Mouse (Mus musculus) natural killer cell, adult 2 months (primary cell): ENCODE measurements at regions not wholly inside any gene's neighbourhood (a gene's known extent, or its start where the extent isn't known, plus 50 kb on each side); places are given as distances from the start of the nearest gene placed in this dataset.
A peak's percentile ranks its signal among the peaks of the same experiment; 100 is the strongest.
"Not testable (repeated sequence)": the region's sequence is repeated elsewhere in the genome, so short reads cannot be mapped to it uniquely, and the experiment has no call there.

Experiments
- DNase-seq, 2 experiments: peaks; one replicate each; pipeline ENCODE4 v3.0.0; 2022; ENCODE audit warnings: low spot score in 2 of 2

- no peak for DNase-seq
Measured at GRCm38 (mm10) chr15:5869289-5869688, 430.3 kb upstream of the Dab2 start.

DNA sequence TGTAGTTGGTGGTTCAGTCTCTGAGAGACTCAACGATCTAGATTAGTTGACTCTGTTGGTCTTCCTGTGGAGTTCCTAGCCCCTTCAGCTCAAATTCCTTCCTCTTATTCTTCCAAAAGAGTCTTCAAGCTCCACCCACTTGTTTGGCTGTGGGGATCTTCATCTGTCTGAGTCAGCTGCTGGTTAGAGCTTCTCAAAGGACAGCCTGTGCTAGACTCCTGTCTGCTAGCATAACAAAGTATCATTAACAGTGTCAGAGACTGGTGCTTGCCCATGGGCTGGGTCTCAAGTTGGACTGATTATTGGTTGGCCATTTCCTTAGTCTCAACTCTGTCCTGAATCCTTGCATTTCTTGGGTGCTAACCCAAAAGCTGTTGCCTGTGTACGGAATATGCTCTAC lies 429.7 kb upstream of the Dab2 start:
- no peak for DNase-seq

DNA sequence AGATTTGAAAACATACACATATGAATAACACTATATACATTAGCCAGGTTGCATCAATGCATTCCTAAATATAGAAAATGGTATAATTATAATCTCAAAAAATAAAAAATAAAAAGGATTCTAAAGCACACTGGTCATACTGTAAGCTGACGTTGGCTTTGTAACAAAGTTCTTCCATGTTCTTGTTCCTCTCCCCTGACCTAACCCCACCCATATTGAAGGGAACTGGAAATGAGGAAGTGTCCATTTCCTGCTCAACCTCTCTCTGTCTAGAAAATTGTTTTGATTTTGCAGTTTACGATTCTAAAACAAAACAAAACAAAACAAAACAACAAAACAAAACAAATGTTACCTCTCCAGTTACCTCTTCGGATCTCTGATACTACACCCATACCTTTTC lies 427.5 kb upstream of the Dab2 start:
- DNase-seq, result no peak

GRCm38 (mm10) chr15:5877749-5878148 lies 421.8 kb upstream of the Dab2 start:
- DNase-seq, result no peak

DNA sequence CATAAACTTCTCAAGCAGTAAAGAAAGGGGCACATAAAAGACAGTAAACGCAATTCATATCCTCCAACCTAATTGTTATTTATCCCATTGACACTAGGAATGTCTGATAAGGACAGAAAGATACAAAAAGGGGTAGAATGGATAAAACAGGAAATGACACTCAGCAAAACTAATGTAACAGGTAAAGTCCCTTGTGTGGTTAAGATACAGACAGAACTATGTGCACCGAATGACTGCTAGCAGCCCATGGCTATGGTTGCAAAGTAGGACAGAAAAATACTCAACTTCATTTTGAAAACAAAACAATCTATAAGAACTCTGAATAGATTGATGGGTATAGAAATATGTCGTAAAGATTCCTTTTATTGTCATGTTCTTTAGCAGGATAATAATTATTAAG lies 408.4 kb upstream of the Dab2 start:
- DNase-seq, result no peak

DNA sequence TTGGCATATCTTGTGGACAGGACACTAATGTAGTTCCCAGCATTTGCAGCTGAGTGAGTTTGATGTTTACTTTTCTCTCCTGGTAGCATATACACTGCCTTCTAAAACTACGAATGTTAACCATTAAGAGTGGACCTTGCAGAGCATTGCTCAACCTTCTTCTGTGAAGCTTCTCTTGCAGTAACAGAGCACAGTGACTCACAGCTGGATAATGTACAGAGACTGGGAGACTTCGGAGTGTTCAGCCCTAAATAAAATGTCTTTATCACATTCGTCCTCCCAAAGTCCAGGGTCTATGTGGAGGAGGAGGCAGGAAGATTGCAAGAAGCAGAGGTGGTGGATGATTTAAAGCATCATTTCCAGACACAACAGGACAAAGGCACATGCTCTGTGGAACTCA lies 407.6 kb upstream of the Dab2 start:
- no peak for DNase-seq

DNA sequence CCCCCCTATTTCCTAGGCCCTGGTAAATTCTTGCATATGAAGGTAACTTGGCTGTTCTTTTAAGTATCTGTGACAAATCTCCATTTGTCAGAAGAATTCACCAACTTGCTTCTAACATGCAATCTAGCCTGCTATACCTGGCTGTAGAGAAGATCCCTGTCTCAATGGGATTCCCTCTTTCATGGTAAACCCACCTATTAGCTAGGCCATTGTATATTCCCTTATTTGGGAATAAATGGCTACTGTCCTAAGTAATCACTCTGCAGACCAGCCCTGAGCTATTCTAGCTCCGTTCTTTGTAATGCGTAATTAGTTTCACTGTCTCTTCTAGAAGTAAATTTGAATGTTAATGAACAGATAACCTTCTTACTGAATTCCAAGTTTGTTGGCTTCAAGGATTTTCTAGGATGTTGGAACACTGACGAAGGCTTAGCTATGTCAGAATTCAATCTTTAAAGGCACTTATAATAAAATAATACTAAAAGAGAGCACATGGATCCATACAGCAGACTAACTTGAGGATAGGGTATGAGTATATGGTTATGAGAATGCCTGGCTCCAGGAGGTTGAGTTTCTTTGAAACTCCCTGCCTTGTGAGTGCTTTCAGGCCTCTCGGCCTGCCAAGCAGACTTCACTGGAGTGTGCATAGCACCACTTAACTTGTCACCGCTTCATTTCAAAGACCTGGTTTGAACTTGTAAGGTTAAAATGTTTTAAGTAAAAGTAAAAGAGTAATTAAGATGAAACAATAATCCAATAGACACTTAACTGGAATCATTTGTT lies 403.7 kb upstream of the Dab2 start:
- DNase-seq, result not testable (repeated sequence)

DNA sequence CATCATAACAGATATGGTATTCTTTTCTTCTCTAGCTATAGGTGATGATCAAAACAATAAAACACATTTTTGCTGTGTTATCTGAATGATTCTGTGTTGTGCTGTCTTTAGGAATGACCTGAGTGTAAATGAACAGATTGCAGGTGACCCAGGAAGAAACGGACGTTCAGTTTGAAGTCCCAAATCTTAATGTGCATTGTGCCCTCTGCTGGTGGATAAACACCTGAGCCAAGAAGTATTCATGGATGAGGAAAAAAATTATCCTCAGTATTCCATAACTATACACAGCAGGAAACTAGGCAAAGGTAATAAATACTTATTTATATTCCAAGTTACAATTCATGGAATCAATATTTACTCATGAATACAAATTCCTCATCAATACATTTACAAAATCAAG lies 384.3 kb upstream of the Dab2 start:
- DNase-seq, result peak; percentile 2 to 23

- no peak for DNase-seq
Measured at GRCm38 (mm10) chr15:5920058-5920457, 379.5 kb upstream of the Dab2 start.

- DNase-seq, result no peak
Measured at GRCm38 (mm10) chr15:5927768-5928167, 371.8 kb upstream of the Dab2 start.

DNA sequence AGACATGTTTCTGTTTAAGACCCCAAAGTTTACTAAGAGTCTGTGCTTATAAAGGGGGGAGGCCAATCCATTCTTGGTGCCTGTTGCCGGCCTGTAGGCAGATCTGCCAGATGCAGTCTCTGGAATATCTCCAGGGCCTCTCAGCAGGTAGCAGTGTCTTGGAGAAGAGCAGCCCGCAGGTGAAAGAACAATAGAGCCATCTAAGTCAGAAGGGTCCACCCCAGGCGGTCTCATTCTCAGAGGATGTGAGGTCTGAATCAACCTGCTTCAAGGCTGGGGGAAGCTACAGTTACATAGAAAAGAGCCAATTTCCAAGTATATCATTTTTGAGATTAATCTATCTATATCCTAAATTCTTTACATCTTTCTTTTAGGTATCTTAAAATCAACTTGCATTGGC lies 366.0 kb upstream of the Dab2 start:
- DNase-seq, result no peak

DNA sequence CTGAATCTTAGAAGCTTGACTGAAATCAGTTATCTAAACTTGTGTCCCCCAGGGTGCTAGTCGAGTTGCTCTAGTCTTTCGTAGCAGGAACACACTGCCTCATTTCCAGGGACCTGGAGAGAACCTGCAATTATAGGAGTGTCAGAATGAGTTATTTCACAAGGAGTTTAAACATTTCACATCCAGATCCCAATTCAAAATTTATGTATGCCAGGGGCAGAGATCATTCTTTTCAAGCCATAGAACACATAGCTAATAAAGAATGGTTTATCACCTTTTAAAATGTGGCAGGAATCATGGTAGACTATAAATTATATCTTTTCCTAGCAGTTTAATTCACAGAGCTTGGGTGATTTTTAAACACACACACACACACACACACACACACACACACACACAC lies 358.6 kb upstream of the Dab2 start:
- no peak for DNase-seq

DNA sequence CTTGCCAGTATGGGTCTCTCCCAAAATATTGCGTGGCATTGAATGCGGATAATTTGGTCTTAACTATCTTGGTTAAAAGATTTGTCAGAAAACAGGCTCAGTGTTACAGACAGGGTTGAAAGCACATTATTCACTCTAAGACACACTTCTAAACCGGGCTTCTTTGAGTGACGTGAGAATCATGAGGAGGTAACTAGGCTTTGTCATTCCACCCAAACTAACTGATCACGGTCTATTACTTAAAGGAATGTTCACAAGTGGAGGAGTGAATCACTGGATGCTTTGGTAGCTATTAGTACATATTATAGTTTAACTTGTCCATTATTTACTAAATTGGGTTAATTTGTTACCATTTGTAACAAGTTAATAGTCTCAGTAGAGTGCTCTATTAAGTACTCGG lies 352.9 kb upstream of the Dab2 start:
- DNase-seq, result no peak

GRCm38 (mm10) chr15:5950919-5951318 lies 348.7 kb upstream of the Dab2 start:
- no peak for DNase-seq

GRCm38 (mm10) chr15:5951661-5952060 lies 347.9 kb upstream of the Dab2 start:
- DNase-seq, result not testable (repeated sequence)

DNA sequence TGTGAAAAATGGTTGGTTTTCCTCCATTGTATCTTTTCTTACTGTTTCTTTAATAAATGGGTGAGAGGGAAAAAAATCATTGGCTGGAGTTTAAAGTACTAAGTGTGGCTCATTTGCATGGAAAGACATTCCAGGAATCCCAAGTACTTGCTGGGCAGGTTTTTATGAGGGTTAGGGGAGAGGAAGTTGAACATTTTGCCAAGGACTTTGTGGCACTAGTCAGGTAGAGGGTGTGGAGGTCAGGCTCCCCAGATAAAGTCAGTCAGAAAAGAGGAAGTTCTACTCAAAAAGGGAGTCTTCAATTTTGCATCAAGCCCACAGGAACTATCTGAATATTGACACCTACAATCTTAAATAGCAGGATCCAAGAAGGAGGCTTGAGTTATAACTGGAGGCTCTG lies 346.5 kb upstream of the Dab2 start:
- no peak for DNase-seq

DNA sequence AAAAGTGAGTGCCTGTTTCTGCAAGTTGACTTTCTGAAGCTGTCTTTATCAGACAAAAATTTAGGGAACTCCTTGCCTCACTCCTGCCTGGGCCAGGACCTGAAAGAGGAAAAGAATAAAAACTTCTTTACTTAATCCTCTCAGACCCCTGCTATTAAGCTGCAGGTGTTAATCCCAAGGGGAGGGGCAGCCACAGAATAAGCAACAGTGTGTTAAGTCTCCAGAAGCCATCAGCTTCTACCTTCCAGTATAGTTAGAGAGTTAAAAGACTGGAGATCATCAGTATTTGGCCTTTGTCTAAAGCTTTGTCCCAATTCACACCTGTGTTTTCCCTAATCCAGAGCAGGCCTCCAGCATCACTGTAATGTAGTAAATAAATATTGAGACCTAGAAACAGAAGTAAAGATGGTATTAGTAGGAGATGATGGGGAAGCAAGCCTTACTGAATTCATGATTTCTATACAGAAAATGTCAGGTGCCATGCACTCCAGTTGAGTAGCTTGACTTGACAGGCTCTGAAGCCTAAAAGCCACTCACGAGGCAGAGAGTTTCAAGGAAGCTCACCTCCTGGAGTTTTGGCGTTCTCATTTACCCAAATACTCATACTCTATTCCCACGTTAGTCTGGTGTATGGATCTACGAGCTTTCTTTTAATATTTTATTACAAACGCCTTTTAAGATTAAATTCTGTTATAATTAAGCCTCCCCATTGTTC lies 308.1 kb upstream of the Dab2 start:
- DNase-seq, result no peak

DNA sequence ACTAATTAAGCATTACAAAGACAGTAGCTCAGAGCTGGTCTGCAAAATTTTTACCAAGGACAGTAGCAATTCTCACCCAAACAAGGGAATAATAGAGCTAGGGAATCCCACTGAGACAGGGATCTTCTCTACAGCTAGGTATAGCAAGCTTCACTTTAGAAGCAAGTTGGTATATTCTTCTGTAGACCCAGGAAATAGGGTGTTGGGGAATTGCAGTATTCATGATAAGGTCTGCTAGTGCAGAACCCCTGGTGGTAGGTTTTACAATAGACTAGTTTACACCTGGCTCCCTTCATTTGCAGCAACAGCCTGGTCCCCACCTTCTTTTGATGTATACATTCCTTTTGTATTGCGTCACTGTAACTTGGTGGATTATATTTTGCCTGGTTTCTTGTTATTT lies 307.4 kb upstream of the Dab2 start:
- not testable (repeated sequence) for DNase-seq

- no peak for DNase-seq
Measured at GRCm38 (mm10) chr15:6000816-6001215, 298.8 kb upstream of the Dab2 start.

DNA sequence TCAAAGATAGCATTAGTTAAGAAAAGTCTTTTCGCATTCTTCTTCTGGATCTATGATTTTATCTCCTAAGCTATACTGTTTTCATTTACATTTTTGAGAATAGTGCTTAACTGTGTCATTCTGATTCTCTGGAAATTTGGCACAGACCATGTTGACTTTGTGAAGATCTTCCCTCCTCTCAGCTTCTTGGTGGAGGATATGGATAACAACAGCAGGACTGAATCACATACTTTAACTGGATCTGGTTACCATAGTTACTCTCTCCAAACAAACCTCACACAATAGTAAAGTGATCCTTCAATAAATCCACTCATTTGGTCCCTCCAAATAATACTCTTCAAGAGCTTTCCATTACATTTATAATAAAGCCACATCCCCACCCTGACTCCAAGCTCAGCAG lies 298.2 kb upstream of the Dab2 start:
- no peak for DNase-seq

DNA sequence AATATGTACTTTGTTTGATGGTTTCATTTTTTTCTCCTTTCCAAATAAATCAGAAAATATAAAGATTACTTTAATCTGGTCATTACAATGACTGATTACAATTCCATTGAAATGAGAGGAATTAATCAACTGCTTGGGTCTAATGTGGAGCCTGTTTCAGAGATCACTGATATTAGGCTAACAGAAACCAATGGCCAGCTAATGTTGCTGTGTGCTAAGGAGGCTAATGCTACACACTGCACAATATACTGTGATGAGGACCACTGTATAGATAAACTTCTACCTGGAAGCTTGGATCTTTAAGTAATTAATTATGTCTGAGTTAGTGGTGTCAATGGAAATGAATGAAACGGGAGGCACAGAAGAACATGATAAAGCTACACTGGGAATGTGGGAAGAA lies 284.6 kb upstream of the Dab2 start:
- no peak for DNase-seq

DNA sequence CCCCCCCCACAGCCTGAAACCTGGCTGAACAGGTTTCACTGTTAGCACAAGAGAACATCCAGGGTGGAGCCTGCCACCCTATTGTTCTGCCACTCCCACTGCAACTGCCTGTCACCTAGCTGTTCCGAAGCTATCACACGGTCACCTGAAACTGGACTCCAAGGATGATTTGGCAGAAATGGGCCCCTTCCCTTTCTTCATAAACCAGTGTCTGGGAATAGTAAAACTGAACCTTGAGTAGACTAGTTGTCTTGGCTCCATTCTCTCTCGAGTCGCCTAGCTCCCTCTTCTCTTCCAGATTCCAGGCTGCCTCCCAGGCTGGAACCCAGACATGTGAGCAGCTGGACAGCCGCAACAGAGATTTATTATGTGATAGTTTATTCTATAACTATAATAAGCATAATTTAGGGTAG lies 282.9 kb upstream of the Dab2 start:
- no peak for DNase-seq

DNA sequence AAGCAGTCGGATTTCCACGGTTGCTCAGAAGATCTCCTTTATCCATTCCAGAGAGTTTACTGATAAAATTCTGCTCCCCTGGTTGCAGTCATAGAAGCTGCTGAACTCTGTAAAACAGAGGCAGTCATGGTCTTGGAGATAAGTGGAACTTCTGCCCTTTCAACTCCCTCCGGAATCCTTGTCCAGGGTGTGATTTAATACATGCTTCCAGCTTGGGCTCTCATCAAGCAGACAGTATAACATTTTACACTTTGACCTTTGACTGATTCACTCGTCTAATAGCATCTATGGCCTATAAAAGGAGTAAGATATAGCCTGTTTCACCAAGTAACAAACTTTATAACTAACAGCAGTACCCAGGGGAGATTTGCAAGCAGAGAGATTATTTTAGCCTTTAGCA lies 274.0 kb upstream of the Dab2 start:
- no peak for DNase-seq

DNA sequence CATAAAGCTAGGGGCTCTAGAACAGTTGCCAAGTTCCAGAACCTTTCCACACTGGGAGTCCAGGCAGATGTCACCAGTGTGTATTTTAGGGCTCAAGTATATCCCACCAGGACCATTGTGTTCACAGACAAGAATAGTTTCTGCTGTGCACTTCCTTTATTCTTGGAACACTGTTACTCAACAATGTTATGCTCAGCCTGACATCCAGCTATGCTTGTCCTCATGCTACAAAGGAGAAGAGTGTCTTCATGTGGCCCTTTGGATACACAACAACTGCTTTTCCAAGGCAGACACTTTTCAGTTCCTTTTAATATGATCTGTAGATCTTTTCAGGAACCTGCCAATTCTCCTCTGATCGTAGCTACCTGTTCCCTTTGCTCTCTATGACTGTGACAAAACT lies 270.4 kb upstream of the Dab2 start:
- DNase-seq, result no peak
